ENCODE assay signal across 9 mouse cellular contexts in genomic region chr5:73642091-73642490, GRCm38 (mm10). TPM values are rescaled to one million over a fixed set of nuclear protein-coding genes. Genes with fewer than 3 reads are reported as not detected.
DNase-seq lines count a peak whose midpoint lies in the region; ATAC-seq and TF ChIP-seq lines count a peak whose summit lies in the region.
"Had no signal": no experiment of that assay in that cellular context is flagged by ENCODE, and none has a peak within 500 bp of the region (broad histone marks: within the 10 kb centered on the region; RNA-seq: fewer than 3 reads in every experiment).

No protein-coding gene starts in this region.

- H3K9me3 ChIP-seq in ES-Bruce4 (replicated peaks; ENCODE audit: control insufficient read depth, insufficient read depth, low read length, poor library complexity, severe bottlenecking), result no peaks in the 10 kb centered on the region
- H3K9me3 ChIP-seq in limb, embryonic 11.5 days (ENCODE audit: control insufficient read depth, low read length), result no peaks in the 10 kb centered on the region
- H3K9me3 ChIP-seq in heart, embryonic 11.5 days (replicated peaks; ENCODE audit: control insufficient read depth, low read length), result no peaks in the 10 kb centered on the region
- no peaks in the 10 kb centered on the region for H3K9me3 ChIP-seq in midbrain, embryonic 15.5 days
- H3K9me3 ChIP-seq: midbrain, embryonic 12.5 days had no signal

- no peaks in the 10 kb centered on the region for H3K4me1 ChIP-seq in kidney, adult 2 months (ENCODE audit: control insufficient read depth, insufficient read depth, low read length)
- H3K4me1 ChIP-seq in ES-Bruce4 (ENCODE audit: control insufficient read depth, insufficient read depth, low read length), result no peaks in the 10 kb centered on the region
- H3K4me1 ChIP-seq in limb, embryonic 11.5 days (ENCODE audit: control insufficient read depth, insufficient read depth, low read length), result no peaks in the 10 kb centered on the region; the same call in 1 of the 2 replicates
- H3K4me1 ChIP-seq in heart, embryonic 11.5 days (ENCODE audit: control insufficient read depth, insufficient read depth, low read length), result 0 out of 2 replicates have a peak, but pooled peaks cover 2% of the 10 kb centered on the region
- peaks cover 14% of the 10 kb centered on the region for H3K4me1 ChIP-seq in midbrain, embryonic 15.5 days

- H3K9ac ChIP-seq in ES-Bruce4 (ENCODE audit: low read depth, poor library complexity, severe bottlenecking), result no peak overlapping the region
- H3K9ac ChIP-seq in limb, embryonic 11.5 days (ENCODE audit: low read length), result no peak overlapping the region
- no peak overlapping the region for H3K9ac ChIP-seq in heart, embryonic 11.5 days (ENCODE audit: low read depth, low read length)
- no peak overlapping the region for H3K9ac ChIP-seq in midbrain, embryonic 15.5 days
- H3K9ac ChIP-seq: midbrain, embryonic 12.5 days had no signal

- no peak overlapping the region for H3K27ac ChIP-seq in kidney, adult 2 months (ENCODE audit: insufficient read depth, low read depth, low read length)
- H3K27ac ChIP-seq in ES-Bruce4 (ENCODE audit: insufficient read depth, low read length), result no peak overlapping the region
- no peak overlapping the region for H3K27ac ChIP-seq in limb, embryonic 11.5 days (replicated peaks; ENCODE audit: low read depth, low read length)
- no peak overlapping the region for H3K27ac ChIP-seq in heart, embryonic 11.5 days (ENCODE audit: low read depth, low read length)
- H3K27ac ChIP-seq in midbrain, embryonic 15.5 days, result no peak overlapping the region
- H3K27ac ChIP-seq: midbrain, embryonic 12.5 days had no signal

- TF ChIP-seq POLR2A in kidney, adult 2 months (IDR thresholded peaks at IDR 0.05; ENCODE audit: low read depth, low read length), result no peak
- TF ChIP-seq POLR2A in ES-Bruce4 (IDR thresholded peaks at IDR 0.05; ENCODE audit: insufficient read depth, low read length), result no peak

- H3K36me3 ChIP-seq in kidney, adult 2 months (ENCODE audit: control insufficient read depth, insufficient read depth, low read length), result no peaks in the 10 kb centered on the region
- no peaks in the 10 kb centered on the region for H3K36me3 ChIP-seq in ES-Bruce4 (ENCODE audit: control insufficient read depth, insufficient read depth, low read length, poor library complexity, severe bottlenecking)
- no peaks in the 10 kb centered on the region for H3K36me3 ChIP-seq in limb, embryonic 11.5 days (ENCODE audit: control insufficient read depth, insufficient read depth, low read length)
- 0 out of 2 replicates have a peak, but pooled peaks cover 3% of the 10 kb centered on the region for H3K36me3 ChIP-seq in heart, embryonic 11.5 days (ENCODE audit: control insufficient read depth, insufficient read depth, low read length)
- no peaks in the 10 kb centered on the region; the same call in 1 of the 2 replicates for H3K36me3 ChIP-seq in midbrain, embryonic 15.5 days (replicated peaks)

- no peak overlapping the region for H3K4me2 ChIP-seq in limb, embryonic 11.5 days (ENCODE audit: low read depth, severe bottlenecking)
- no peak overlapping the region for H3K4me2 ChIP-seq in heart, embryonic 11.5 days
- no peak overlapping the region for H3K4me2 ChIP-seq in midbrain, embryonic 15.5 days
- H3K4me2 ChIP-seq: midbrain, embryonic 12.5 days had no signal

- peak; percentile 47 for TF ChIP-seq CTCF in kidney, adult 2 months (conservative IDR thresholded peaks at IDR 0.05; ENCODE audit: insufficient read depth, insufficient read length, low read depth, low read length)
- peak; percentile 60 for TF ChIP-seq CTCF in ES-Bruce4 (IDR thresholded peaks at IDR 0.05; ENCODE audit: low read depth, low read length)

- no peak for TF ChIP-seq EP300 in ES-Bruce4 (IDR thresholded peaks at IDR 0.05; ENCODE audit: insufficient read depth, low read depth, low read length)

- ATAC-seq in limb, embryonic 11.5 days (ENCODE audit: insufficient number of reproducible peaks, low FRiP score, low TSS enrichment, low read depth), result no peak
- no peak for ATAC-seq in erythroid progenitor cell, adult 5-6 weeks (replicated peaks; ENCODE audit: low FRiP score, poor library complexity, severe bottlenecking)
- no peak for ATAC-seq in heart, embryonic 11.5 days (replicated peaks; ENCODE audit: insufficient number of reproducible peaks, low FRiP score, low TSS enrichment)
- no peak for ATAC-seq in midbrain, embryonic 15.5 days (replicated peaks)

- H3K27me3 ChIP-seq in kidney, adult 2 months (replicated peaks; ENCODE audit: control insufficient read depth, insufficient read depth, low read length), result no peaks in the 10 kb centered on the region; the same call in 1 of the 2 replicates
- no peaks in the 10 kb centered on the region for H3K27me3 ChIP-seq in ES-Bruce4 (ENCODE audit: control insufficient read depth, insufficient read depth, low read length, poor library complexity, severe bottlenecking)
- no peaks in the 10 kb centered on the region for H3K27me3 ChIP-seq in limb, embryonic 11.5 days (ENCODE audit: control insufficient read depth, insufficient read depth, low read length)
- H3K27me3 ChIP-seq in heart, embryonic 11.5 days (ENCODE audit: control insufficient read depth, insufficient read depth, low read length), result no peaks in the 10 kb centered on the region; the same call in 1 of the 2 replicates
- H3K27me3 ChIP-seq in midbrain, embryonic 15.5 days (replicated peaks), result no peaks in the 10 kb centered on the region

- WGBS in kidney, adult 2 months, result 94% methylated on average over 4 of the region's 4 CpGs
- 81% methylated on average over 4 of the region's 4 CpGs for WGBS in limb, embryonic 11.5 days
- WGBS in heart, embryonic 11.5 days (ENCODE audit: insufficient replicate concordance), result 78% methylated on average over 4 of the region's 4 CpGs
- WGBS in midbrain, embryonic 15.5 days, result 80% methylated on average over 4 of the region's 4 CpGs

- no peak overlapping the region for H3K4me3 ChIP-seq in kidney, adult 2 months (ENCODE audit: insufficient read depth, low read depth, low read length)
- no peak overlapping the region for H3K4me3 ChIP-seq in ES-Bruce4 (ENCODE audit: low read depth, low read length)
- H3K4me3 ChIP-seq in limb, embryonic 11.5 days (ENCODE audit: low read depth, low read length), result no peak overlapping the region
- no peak overlapping the region for H3K4me3 ChIP-seq in heart, embryonic 11.5 days (ENCODE audit: low read depth, low read length)
- no peak overlapping the region for H3K4me3 ChIP-seq in midbrain, embryonic 15.5 days
- H3K4me3 ChIP-seq: midbrain, embryonic 12.5 days had no signal

- peak; percentile 34 for DNase-seq in kidney, adult 2 months
- DNase-seq in kidney, adult 11 months, result no peak
- DNase-seq in B cell, adult 2 months, result peak; percentile 56 to 61
- peak; percentile 61 for DNase-seq in limb, embryonic 11.5 days (ENCODE audit: low spot score)

RNA-seq across cellular contexts. Expression of gene Sgcb, which starts 5.5 kb away (rescaled TPM):
- 5.6 and 6.1 TPM in 2 replicates for polyA plus RNA-seq in kidney, adult 2 months (2012; rRNA removed)
- polyA plus RNA-seq in ES-Bruce4 (2011; ENCODE audit: insufficient read depth, insufficient read length, low read depth, missing spikeins), result 3.4 and 4.2 TPM in 2 replicates
- 29.1 and 30.0 TPM in 2 replicates for polyA plus RNA-seq in limb, embryonic 11.5 days (2014; fragmentation: Nextera tagmentation; extraction: Ambion mirVana)
- total RNA-seq in erythroid progenitor cell, adult 5-6 weeks (2015; ENCODE audit: low replicate concordance), result 4.2 TPM in 1 of 2 replicates, not detected in the other
- total RNA-seq in erythroid progenitor cell, adult 5-6 weeks (2017; ENCODE audit: low replicate concordance), result 1.3 TPM in 1 of 2 replicates, not detected in the other
- 24.0 and 27.2 TPM in 2 replicates for polyA plus RNA-seq in heart, embryonic 11.5 days (2014; fragmentation: Nextera tagmentation; extraction: Ambion mirVana)
- polyA plus RNA-seq in midbrain, embryonic 15.5 days (2015; fragmentation: Nextera tagmentation; extraction: Ambion mirVana), result 35.8 and 36.6 TPM in 2 replicates

RNA-seq across cellular contexts. Expression of gene Spata18, which starts 9.1 kb away (rescaled TPM):
- 0.08 and 0.10 TPM in 2 replicates for polyA plus RNA-seq in kidney, adult 2 months (2012; rRNA removed)
- not detected in 2 replicates for polyA plus RNA-seq in ES-Bruce4 (2011; ENCODE audit: insufficient read depth, insufficient read length, low read depth, missing spikeins)
- 2.6 and 2.9 TPM in 2 replicates for polyA plus RNA-seq in limb, embryonic 11.5 days (2014; fragmentation: Nextera tagmentation; extraction: Ambion mirVana)
- not detected in 2 replicates for total RNA-seq in erythroid progenitor cell, adult 5-6 weeks (2015; ENCODE audit: low replicate concordance)
- not detected in 2 replicates for total RNA-seq in erythroid progenitor cell, adult 5-6 weeks (2017; ENCODE audit: low replicate concordance)
- not detected in 2 replicates for polyA plus RNA-seq in heart, embryonic 11.5 days (2014; fragmentation: Nextera tagmentation; extraction: Ambion mirVana)
- 0.30 and 0.52 TPM in 2 replicates for polyA plus RNA-seq in midbrain, embryonic 15.5 days (2015; fragmentation: Nextera tagmentation; extraction: Ambion mirVana)

RNA-seq across cellular contexts. Expression of gene Lrrc66, which starts 9.8 kb away (rescaled TPM):
- polyA plus RNA-seq in kidney, adult 2 months (2012; rRNA removed), result 8.0 and 9.5 TPM in 2 replicates
- not detected in 2 replicates for polyA plus RNA-seq in ES-Bruce4 (2011; ENCODE audit: insufficient read depth, insufficient read length, low read depth, missing spikeins)
- not detected in 2 replicates for polyA plus RNA-seq in limb, embryonic 11.5 days (2014; fragmentation: Nextera tagmentation; extraction: Ambion mirVana)
- not detected in 2 replicates for total RNA-seq in erythroid progenitor cell, adult 5-6 weeks (2015; ENCODE audit: low replicate concordance)
- not detected in 2 replicates for total RNA-seq in erythroid progenitor cell, adult 5-6 weeks (2017; ENCODE audit: low replicate concordance)
- polyA plus RNA-seq in heart, embryonic 11.5 days (2014; fragmentation: Nextera tagmentation; extraction: Ambion mirVana), result not detected in 2 replicates
- not detected in 2 replicates for polyA plus RNA-seq in midbrain, embryonic 15.5 days (2015; fragmentation: Nextera tagmentation; extraction: Ambion mirVana)
- polyA plus RNA-seq: midbrain, embryonic 12.5 days had no signal
